Mouse (Mus musculus) embryo, embryonic 11 days (tissue): ENCODE results near the gene Srd5a2.
"Not testable (repeated sequence)": the region's sequence is repeated elsewhere in the genome, so short reads cannot be mapped to it uniquely, and the experiment has no call there.

Experiments used
- DNase-seq: peaks from one replicate; pipeline ENCODE4 v3.0.0-alpha.2; 2015

Gene Srd5a2

DNA sequence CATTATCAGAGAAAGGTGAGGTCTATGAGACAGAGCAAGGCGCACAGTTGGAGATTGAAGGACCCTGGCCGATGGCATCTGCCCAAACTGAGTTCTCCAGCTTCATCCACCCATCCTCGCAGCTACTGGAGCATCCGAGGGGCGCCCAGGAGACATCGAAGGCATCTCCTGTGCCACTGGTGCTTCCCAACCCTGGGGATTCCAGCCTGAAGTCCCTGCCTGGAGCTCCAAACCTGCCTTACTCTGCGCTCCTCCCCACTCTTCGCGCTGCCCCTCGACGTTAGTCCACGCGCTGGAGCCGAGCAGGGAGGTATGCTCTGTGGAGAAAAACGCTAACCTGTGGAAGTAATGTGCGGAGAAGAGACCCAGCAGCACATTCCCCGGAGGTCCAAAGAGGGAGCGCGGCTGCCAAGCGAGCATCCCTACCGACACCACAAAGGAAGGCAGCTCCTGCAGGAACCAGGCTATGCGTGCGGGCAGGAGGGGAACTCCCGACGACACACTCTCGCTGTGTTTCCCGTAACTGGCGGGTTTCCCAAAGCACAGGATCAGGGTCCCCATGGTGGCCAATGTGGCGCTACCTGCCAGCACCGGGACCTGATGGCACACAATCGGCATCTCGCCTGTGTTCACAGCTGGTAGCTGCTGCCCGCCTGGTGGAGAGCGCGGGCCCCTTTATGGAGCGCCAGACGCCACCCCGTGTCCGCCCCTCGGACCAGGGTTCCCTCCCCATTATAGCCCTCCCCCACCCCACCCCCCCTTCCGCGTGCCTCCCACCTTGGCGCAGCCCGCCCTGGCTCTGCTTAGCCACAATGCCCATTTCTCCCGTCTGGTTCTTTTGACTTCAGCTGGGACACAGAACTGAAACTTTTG, at the start of gene Srd5a2:
TSS of gene Srd5a2 (minus strand) at position 707 of the 873 bp plus-strand sequence.
- peak; percentile 34 for DNase-seq

DNA sequence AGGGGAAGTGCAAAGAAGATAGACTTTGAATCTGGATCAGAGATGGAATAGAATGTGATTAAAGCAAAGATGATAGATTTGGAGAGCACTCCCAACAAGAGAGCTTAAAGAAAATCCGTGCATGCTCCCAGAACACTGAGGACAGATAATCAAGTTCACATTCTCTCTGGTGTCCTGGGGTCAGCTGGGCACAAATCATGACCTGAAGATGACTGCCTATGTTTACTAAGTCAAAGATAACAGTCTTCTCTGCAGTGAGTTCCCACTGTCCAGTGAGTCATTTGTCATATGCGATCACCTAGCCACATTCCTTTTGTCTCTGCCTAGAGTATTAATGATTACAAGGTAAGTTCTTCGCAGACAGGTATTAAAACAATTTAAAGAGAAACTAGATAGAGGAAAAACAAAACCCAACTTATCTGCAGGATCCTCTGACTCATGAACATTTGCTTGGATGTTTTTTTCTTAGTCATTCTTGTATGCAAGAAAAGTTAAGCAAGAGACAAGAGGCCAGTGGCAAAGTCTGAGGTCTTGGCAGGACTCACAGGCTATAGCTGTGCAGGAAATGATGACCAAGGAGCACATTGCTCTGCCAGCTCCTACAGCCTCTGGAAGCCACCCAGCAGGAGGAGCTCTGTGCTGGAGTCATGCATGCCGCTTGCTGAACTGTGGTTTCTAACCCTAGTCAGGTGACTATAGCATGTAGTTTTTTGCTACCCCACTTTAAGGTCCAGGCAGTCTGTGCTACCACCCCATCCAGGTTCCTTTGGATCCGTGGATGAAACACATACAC, 41.4 kb upstream of the Srd5a2 start:
- DNase-seq = no peak

DNA sequence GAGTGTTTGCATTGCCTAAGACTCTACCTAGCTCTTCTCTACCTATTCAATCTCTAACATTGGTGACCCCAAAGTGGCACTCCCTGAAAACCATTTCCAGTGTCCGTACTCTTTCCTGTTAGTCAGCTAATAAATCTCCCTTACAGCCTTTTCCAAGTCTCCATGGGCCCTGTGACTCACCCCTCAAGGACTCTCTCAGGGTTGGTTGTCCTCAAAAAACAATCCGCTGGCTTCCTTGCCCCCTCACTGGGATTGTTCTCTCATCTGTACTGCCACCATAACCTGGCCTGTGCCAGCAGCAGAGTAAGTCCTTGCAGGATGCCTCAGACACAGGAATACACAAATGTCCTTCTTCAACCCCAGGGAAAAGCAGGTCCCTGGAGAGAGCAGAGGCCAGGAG, 40.3 kb upstream of the Srd5a2 start:
- DNase-seq = no peak

DNA sequence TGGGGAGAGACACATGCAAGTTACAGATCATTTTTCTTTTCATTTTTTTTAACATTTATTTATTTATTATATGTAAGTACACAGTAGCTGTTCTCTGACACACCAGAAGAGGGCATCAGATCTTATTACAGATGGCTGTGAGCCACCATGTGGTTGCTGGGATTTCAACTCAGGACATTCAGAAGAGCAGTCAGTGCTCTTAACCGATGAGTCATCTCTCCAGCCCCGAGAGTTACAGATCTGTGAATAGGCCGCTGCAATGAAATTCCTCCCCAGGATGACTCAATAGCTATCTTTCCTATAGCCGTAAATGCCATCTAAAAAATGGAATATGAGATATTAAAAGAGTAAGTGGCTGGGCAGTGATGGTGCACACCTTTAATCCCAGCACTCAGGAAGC, 35.7 kb upstream of the Srd5a2 start:
- DNase-seq = no peak

DNA sequence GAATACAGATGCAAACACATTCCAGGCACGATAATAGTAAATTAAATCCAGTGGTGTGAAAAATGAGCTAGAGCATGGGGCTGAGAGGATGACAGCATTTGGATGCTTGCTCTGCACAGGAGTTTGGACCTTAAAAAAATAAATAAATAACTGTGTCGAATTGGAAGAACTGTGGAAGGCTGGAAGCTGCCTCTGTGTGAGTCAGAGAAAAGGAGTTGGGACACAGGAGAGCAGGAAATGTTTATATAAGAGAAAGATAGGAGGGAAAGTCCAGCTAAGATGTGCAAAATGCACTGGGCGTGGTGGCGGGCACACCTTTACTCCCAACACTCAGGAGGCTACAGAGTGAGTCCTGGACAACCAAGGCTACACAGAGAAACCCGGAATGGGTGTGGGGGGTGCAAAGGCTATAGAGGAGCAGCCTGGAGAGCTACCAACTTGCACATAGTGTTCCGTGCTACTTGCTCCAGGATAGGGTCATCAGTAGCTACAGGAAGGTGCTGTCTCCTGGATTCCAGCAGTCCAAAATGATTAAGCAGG, 32.4 kb upstream of the Srd5a2 start:
- no peak for DNase-seq

DNA sequence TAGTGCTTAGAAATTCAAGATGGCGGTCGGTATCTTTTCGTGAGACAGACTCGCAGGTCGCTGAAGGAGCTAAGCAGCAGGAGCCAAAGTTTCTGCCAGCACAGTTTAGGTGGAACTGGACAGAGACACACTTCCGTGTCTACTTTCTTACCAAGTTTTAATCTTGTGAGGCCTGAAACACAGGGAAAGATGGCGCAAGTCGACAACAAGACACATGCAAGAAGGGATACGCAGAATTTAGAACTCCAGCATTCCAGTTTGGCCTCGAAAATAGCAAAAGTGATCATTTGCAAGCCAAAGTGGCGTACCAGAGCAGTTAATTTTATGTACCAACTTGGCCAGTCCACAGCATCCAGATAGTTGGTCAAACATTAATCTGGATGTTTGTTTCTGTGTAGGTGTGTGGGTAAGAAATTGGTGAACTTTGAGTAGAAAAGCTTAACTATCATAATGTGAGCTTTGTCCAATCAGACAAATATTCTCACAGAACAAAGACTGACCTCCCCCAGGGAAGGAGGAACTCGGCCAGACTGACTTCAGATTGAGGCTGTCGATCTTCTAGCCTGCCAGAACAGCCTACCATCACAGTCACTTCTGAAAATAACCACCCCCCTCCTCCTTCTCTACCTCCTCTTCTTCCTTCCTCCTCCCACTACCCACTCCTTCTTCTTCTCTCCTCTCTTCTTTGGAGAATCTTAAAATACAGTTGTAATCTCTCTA, 31.2 kb upstream of the Srd5a2 start:
- DNase-seq = no peak

DNA sequence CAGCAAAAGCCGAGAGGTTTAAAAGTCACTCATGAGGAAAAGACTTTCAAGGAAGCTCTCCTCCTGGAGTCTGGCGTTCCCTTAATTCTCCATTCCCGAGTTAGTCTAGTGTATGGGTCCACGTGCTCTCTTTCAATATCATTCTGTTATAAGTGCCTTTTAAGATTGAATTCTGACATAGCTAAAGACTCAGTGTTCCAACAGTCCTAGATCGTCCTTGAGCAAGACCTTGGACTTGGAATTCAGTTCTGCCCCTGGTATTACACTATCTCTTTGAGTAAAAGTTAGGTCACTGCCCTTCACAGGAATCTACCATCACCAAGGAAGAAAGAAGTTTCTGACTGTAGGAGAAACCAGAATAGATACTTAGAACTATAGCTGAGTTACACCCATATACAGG, 25.4 kb upstream of the Srd5a2 start:
- DNase-seq = not testable (repeated sequence)

DNA sequence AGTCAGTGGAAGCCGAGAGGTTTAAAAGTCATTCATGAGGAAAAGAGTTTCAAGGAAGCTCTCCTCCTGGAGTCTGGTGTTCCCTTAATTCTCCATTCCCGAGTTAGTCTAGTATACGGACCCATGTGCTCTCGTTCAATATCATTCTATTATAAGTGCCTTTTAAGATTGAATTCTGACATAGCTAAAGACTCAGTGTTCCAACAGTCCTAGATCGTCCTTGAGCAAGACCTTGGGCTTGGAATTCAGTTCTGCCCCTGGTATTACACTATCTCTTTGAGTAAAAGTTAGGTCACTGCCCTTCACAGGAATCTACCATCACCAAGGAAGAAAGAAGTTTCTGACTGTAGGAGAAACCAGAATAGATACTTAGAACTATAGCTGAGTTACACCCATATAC, 15.0 kb upstream of the Srd5a2 start:
- DNase-seq = not testable (repeated sequence)

DNA sequence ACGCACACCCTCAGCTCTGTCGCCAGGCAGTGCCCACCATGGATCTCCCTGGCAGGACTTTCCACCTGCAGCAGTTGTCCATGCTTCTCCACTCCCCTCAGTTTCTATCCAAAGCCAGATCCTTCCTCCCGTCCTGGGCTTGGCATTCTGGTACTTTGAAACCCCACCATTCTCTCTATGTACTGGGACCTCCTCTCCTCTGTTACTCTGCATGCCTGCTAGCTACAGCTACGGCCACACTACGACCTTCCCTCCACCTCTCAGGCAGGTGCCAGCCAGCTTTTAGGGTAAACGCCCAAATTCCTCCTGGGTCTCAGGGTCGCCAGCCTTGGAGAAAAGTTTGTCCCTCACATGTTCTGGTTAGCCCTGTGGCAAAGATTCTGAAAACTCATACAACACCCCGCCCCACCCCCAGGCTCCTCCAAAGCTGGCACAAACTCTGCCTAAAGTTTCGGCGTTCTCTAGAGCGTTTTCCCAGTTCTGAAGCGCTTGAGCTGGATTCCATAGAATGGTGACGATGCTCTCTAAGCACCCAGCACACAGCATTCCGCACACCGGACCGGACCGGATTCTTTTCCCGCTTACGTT, 607 bp upstream of the Srd5a2 start:
- peak; percentile 9 for DNase-seq

DNA sequence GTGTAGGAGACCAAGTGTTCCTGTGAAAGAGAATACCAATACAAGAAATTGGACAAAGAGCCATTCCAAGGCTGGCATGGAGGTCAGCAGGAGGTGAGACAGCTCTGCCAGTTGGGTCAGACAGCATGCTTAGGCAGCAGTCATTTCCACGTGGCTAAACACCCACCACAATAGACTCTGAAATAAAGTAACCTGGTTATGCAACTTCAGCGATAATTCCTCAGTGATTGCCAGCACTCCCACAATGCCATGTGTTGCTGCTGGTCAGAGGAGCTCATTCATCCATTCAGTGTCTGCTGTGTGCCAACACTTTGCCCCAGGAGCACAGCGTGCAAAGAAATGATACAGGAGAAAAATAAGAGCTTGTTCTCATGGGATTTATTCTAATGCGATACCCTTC, 4.0 kb downstream of the Srd5a2 start:
- no peak for DNase-seq

DNA sequence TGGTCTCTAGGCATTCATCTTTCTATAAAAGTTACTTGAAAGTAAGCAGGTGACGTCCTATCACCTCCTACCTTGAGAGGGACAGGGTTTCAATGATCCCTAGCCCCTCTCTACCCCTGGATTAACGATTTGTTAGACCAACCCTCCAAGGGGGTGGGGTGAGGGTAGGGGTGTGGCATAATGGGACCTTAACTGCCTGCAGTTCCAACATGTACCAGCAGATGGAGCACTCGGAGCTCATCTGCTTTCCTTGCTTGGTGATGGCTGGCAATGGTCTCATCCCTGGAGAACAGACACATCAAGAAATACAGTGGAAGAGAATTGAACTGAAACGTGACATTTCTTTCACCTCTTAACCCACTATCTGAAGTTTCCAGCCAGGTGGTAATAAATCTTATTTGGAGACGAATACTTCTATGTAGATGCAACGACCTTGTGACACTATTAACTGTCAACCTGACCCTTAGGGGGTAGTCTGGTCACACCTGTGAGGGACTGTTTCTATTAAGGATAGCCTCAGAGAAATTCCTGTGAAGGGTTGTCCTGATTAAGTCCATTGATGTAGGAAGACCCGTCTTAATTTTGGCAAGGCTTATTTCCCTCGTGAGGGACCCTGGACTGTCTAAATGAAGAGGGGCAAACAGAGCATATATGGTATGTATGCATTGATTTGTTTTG, 27.1 kb downstream of the Srd5a2 start:
- peak; percentile 86 for DNase-seq

DNA sequence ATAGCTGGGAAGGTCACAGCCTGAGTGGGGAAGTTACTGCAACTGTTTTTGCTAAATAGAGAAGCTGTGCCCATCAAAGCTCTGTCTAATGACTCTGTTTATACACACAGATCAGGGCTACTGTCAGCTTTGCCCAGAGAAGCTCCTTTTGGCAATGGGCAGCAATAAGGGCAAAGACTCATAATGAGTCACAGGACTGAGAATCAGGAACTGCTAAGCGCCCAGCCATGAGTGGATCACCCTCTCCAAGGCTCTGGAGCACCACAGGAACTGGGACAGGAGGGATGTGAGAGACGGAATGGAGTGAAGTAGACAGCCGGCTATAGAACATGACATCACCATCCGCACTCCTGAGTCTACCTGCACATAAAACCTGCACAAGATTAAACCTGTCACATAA, 29.4 kb downstream of the Srd5a2 start:
- no peak for DNase-seq

DNA sequence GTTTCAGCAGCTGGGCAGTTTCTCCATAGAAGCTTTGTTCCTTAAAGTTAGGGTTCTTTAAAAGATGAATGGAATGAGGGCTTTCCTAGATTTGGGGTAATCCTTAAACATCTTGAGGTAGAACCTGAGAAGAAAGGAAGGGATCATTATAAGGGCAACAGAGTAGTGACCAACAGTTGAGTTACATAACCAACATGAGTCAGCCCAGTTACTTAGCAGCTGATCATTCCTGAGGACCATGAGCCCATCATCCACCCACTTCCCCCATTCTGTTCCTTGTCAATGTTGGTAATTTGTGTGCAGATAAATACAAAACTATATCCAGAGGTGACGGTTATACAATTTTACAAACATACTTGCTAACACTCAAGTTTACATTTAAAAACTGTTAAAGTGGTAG, 30.1 kb downstream of the Srd5a2 start:
- DNase-seq = no peak

DNA sequence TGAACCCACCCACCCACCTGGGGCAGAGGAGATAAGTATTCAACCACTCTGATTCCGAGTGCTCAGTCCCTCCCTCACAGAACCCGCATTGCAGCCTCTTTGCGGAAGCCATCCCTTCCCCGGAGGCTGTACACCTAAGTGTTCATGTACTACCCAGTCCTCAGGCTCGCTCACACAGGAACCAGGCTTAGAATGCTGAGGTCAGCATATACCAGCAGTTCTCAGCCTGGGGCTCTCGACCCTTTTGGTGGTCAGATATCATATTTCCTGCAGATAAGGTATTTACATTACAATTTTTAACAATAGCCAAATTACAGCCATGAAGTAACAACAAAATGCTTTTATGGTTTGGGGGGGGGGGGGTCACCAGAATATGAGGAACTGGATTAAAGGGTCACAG, 32.6 kb downstream of the Srd5a2 start:
- DNase-seq = no peak

DNA sequence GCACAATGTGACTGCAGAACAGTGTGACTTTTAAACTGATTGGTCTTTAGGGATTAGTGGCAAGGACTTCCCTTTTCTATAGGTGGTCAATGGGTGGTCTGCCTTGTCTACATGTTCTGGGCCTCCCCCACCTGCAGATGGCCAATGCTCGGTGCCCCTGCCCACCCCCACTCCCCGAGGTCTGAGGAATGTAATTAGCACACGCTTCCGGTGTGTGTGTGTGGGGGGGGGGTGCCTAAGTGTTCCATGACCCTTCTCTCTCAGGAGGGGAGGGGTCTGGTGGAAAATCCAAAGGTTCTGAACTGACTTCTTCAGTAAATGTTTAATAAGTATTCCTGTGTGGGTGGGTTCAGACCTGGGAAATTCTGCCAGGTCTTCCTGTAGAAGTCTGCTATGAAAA, 39.0 kb downstream of the Srd5a2 start:
- DNase-seq = no peak

DNA sequence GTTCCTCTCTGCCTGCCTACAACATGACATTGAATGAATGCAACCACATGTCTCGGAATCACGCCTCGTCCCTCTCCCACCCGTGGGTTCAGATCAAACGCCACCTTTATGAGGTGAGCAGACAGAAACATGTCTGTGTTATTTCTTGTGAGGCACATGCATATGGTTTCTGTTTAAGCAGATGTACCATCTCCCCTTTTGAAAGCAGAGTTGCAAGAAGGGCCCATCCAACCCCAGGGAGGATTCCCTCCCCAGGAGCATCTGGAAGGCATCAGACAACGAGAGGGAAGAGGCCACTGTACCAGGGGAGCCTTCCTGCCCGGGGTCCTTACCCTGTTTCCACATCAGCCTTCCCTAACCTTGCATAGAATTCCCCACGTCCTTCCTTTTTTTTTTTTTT, 40.7 kb downstream of the Srd5a2 start:
- DNase-seq = peak; percentile 20

DNA sequence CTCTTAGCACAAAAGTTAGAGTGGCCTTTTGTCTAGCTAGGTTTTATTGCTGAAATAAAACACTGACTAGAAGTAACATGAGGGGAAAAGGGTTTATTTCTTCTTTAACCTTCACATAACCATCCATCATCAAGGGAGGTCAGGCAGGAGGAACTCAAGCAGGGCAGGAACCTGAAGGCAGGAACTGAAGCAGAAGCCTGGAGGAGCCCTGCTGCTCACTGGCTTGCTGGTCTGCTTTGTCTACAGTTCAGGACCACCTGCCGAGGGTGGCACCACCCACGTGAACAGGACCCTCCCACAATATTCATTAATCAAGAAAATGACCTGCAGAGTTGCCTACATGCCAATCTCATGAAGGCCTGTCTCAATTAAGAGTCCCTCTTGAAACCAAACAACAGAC, 45.3 kb downstream of the Srd5a2 start:
- DNase-seq = no peak

DNA sequence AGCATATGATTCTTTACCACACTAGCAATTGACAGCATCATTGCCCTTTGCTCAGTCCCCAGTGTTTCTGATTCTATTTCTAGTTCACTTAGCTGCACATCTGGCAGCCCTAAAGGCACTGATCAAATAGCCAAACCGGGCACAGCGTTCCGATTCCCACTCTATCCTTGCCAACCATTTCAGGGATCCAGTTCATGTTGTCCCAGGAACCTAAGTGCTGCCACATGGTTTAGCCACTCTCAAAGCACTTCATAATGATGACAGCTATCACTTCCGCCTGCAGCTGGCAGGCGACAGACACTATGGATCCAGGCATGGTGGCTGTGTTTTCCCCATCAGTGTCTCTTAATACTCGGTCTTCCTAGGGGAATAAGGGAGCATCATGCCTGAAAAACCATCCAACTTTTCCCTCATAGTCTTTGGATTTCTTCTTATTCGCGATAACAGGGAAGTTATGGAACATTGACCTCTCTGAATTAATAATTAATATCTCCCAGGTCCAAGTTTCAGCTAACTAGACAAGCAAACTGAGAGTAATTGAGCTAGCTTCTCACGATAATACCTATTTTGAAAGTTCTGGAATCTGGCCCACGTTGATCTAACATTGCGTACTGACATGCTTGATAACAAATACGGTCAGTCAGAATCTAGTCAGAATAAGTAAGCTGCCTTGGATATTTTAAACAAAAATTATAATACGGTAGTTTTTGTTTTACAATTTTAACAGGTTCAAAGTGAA, 51.6 kb downstream of the Srd5a2 start:
- DNase-seq = no peak

DNA sequence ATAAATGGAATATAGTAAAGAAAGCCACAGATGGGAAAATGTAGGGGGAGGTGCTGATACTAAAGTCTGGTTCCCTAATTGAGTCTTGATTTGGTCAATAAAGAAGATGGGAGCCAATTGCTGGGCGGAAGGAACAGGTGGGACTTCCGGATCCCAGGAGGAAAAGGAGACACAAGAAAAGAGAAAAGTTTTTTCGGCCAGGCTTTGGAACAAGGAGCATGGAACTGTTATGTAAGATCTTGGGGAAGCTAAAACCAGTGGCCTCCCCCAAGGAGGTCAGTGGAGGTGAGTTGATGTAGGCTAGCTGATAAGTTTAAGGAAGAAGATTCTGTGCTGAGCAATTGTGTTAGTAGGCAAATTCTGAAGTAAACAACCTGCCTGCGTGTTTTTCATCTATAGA, 56.5 kb downstream of the Srd5a2 start:
- DNase-seq = no peak

DNA sequence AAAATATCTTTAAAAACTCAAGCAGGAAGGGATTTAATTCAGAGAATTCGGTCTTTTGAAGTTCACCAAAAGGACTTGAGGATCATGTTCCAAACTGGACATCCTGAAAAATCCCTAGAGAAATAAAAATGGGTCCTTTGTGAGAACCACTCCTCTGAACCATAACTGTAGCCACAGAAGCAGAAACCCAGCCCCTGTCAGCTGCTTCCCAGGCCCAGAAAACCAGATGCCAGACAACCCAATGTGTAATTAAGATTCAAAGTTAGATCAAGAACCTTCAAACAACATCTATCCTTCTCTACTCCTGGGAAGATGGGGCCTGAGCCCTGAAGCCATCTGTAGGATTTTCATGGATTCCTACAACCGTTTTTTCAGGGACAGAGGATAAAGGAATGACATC, 61.1 kb downstream of the Srd5a2 start:
- no peak for DNase-seq

DNA sequence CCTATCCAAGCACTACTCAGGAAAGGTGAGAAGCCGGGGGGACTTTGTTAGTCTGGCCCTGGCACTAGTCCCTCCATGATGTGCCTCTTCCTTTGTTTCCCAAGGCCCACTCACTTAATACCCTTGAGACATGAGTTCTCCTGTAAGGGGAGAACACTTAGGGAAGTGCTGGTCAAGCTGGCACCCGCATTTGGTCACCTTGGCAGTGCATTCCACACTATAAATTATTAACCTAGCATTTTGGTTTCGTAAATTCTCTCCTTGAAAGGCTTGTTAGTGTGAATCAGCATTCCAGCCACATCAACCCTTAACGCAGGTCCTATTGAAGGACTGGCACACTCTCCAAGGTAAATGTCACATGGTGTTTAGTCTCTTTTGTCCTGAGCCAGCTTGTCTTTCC, 61.8 kb downstream of the Srd5a2 start:
- DNase-seq = no peak

DNA sequence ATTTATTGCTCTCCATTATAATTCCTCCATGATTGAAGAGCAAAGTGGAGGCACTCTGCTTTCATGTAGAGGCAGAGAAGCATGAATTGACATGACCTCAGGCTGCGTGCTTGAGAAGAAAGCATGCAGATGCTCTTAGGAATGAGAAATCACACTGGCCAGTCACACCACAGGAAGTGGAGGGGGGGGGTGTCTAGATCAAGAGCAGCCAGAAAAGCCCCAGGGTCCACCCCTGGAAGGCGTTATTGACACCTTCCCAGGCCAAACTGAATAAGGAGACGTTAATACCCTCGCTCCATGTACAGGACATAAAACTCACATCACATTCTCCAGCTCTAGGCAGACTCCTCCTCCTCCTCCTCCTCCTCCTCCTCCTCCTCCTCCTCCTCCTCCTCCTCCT, 63.2 kb downstream of the Srd5a2 start:
- DNase-seq = peak; percentile 68
